Mouse (Mus musculus): ENCODE results near the gene Cd164. TPM values are rescaled to one million over a fixed set of nuclear protein-coding genes. Genes with fewer than 3 reads are reported as not detected.
"Not testable (repeated sequence)": the region's sequence is repeated elsewhere in the genome, so short reads cannot be mapped to it uniquely, and the experiment has no call there.

Gene Cd164
- total and polyA plus RNA-seq, 2 experiments from 2014 or later = 76.0 to 138 TPM

DNA sequence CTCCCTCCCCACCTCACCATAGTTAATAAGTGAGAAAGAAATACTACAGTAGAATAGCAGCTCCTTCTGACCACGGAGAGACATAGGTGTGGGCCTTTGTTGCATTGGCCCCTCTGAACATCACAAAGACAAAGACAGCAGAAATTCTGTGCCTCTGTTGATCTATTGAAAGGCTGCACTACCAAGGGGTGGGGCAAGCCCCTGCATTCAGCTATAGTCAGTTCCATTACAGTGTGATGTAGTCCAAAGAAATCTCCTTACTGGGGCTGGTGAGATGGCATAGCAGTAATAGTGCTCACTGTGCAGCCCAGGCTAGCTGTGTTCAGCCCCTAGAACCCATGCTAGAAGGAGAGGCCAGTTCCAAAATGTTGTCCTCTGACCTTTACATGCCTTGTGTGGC, 14.2 kb upstream of the Cd164 start:
- Histone ChIP-seq H3K27me3 (ENCODE audit: control insufficient read depth, insufficient read depth, low read length) (no peaks in the 10 kb centered on the region), H3K4me1 (ENCODE audit: control insufficient read depth, insufficient read depth) (peaks cover 5% of the 10 kb centered on the region; the same call in 1 of the 2 replicates), H3K9me3 (replicated peaks; ENCODE audit: control insufficient read depth, low read length) (no peaks in the 10 kb centered on the region), H3K9ac (replicated peaks; ENCODE audit: low read depth, low read length) (no peak overlapping the region), H3K4me2 (ENCODE audit: low read depth, low read length) (no peak overlapping the region), H3K36me3 (replicated peaks; ENCODE audit: control insufficient read depth, insufficient read depth, low read length) (no peaks in the 10 kb centered on the region), H3K4me3 (ENCODE audit: low read depth, low read length) (no peak overlapping the region), H3K27ac (ENCODE audit: low read depth) (no peak overlapping the region)
- ATAC-seq (ENCODE audit: insufficient read depth, low read depth) (no peak), DNase-seq (ENCODE audit: low spot score) (no peak)
- TF ChIP-seq CTCF (IDR thresholded peaks at IDR 0.05; ENCODE audit: low read depth) (no peak), EP300 (IDR thresholded peaks at IDR 0.05; ENCODE audit: low read depth) (no peak)
- WGBS = 100% methylated on average over 1 of the region's 1 CpGs

DNA sequence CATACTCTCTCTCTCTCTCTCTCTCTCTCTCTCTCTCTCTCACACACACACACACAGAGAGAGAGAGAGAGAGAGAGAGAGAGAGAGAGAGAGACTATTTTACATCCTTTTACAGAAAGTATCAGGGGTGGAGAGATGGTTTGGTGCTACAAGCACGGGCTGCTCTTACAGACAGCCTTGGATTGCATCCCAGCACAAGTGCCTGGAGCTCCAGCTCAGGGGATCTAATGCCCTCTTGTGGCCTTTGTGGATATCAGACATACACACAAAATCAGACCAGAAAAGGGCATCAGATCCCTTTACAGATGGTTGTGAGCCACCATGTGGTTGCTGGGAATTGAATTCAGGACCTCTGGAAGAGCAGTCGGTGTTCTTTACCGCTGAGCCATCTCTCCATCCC, 13.8 kb upstream of the Cd164 start:
- 0% methylated on average over 3 of the region's 3 CpGs for WGBS
- TF ChIP-seq CTCF (IDR thresholded peaks at IDR 0.05; ENCODE audit: low read depth) = peak; percentile 89
- H3K27me3 ChIP-seq (ENCODE audit: control insufficient read depth, insufficient read depth, low read length); H3K4me2 ChIP-seq (ENCODE audit: low read depth, low read length); H3K9me3 ChIP-seq (replicated peaks; ENCODE audit: control insufficient read depth, low read length); H3K36me3 ChIP-seq (replicated peaks; ENCODE audit: control insufficient read depth, insufficient read depth, low read length); H3K4me3 ChIP-seq (ENCODE audit: low read depth, low read length); H3K9ac ChIP-seq (replicated peaks; ENCODE audit: low read depth, low read length); H3K27ac ChIP-seq (ENCODE audit: low read depth); H3K4me1 ChIP-seq (ENCODE audit: control insufficient read depth, insufficient read depth): not testable (repeated sequence)
- ATAC-seq (ENCODE audit: insufficient read depth, low read depth) = peak; percentile 57; the same call in 1 of the 2 replicates
- DNase-seq (ENCODE audit: low spot score) = peak; percentile 87

DNA sequence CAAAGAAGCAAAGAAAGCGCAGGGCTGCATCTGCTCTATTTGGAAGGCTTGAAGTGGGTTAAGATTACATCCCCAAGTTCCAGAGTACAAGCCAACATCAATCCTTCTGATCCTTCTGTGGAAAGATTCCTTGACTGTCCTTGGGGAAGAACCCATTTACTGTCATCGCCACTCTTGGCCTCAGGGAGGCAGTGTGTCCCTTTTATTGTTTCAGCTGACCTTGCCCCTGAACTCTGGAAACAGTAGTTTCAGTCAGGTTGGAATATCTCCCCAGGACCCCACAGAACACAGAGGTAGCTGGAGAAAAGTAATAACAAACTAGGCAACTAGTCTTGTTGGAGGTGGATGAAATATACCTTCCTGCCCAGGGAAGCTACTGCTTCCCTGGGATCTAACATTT, 10.1 kb upstream of the Cd164 start:
- Histone ChIP-seq H3K4me1 (ENCODE audit: control insufficient read depth, insufficient read depth) (peaks cover 4% of the 10 kb centered on the region), H3K36me3 (replicated peaks; ENCODE audit: control insufficient read depth, insufficient read depth, low read length) (no peaks in the 10 kb centered on the region), H3K27me3 (ENCODE audit: control insufficient read depth, insufficient read depth, low read length) (no peaks in the 10 kb centered on the region), H3K4me2 (ENCODE audit: low read depth, low read length) (no peak overlapping the region), H3K9me3 (replicated peaks; ENCODE audit: control insufficient read depth, low read length) (no peaks in the 10 kb centered on the region), H3K4me3 (ENCODE audit: low read depth, low read length) (no peak overlapping the region), H3K9ac (replicated peaks; ENCODE audit: low read depth, low read length) (no peak overlapping the region), H3K27ac (ENCODE audit: low read depth) (no peak overlapping the region)
- 38% methylated on average over 2 of the region's 2 CpGs for WGBS
- ATAC-seq (ENCODE audit: insufficient read depth, low read depth) (no peak), DNase-seq (ENCODE audit: low spot score) (no peak)
- TF ChIP-seq EP300 (IDR thresholded peaks at IDR 0.05; ENCODE audit: low read depth) (no peak), CTCF (IDR thresholded peaks at IDR 0.05; ENCODE audit: low read depth) (peak; percentile 60)

DNA sequence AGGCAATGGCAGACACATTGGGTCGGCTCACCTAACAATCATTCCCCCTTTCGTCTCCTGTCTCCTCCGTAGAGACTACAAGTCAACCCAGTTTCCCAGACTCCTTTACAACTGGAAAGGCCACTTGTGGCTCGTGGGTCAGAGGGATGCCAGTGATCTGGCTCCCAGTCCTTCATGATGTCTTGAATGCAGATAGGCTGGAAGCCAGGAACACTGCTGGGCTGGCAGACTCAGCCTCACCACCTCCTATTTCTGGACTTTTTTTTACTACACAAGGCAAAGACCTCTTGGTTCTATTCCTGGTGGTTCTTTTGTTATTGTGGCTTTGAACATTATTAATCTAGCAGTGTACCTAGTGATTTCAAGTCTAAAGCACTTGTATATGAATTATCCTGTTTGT, 4.9 kb upstream of the Cd164 start:
- Histone ChIP-seq H3K9me3 (replicated peaks; ENCODE audit: control insufficient read depth, low read length) (no peaks in the 10 kb centered on the region), H3K9ac (replicated peaks; ENCODE audit: low read depth, low read length) (no peak overlapping the region), H3K4me2 (ENCODE audit: low read depth, low read length) (no peak overlapping the region), H3K4me3 (ENCODE audit: low read depth, low read length) (no peak overlapping the region), H3K27ac (ENCODE audit: low read depth) (peak overlapping the region; percentile 25; the same call in 1 of the 2 replicates), H3K4me1 (ENCODE audit: control insufficient read depth, insufficient read depth) (peaks cover 18% of the 10 kb centered on the region), H3K27me3 (ENCODE audit: control insufficient read depth, insufficient read depth, low read length) (no peaks in the 10 kb centered on the region), H3K36me3 (replicated peaks; ENCODE audit: control insufficient read depth, insufficient read depth, low read length) (no peaks in the 10 kb centered on the region)
- ATAC-seq (ENCODE audit: insufficient read depth, low read depth) (no peak), DNase-seq (ENCODE audit: low spot score) (no peak)
- WGBS = 39% methylated on average over 4 of the region's 4 CpGs
- TF ChIP-seq EP300 (IDR thresholded peaks at IDR 0.05; ENCODE audit: low read depth) = no peak
- TF ChIP-seq CTCF (IDR thresholded peaks at IDR 0.05; ENCODE audit: low read depth) = no peak

DNA sequence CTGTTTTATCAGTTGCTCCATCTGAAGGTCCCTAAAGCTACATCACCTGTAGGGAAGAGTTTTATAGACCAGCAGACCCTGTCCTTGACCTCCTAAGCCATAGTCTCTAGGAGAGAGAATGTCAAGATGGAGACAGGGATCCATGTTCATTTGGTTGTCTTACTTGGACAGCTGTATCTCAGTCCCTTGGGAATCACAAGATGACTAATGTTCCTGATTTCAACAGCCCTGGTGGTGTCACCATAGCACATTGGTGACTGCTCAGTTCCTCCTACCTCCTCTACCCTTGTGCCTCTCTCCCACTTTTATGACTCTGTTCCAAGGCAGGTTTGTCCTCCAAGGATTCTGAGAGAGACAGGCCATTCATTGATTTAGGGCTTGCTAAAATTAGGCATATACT, 4.3 kb upstream of the Cd164 start:
- DNase-seq (ENCODE audit: low spot score) (no peak), ATAC-seq (ENCODE audit: insufficient read depth, low read depth) (no peak)
- Histone ChIP-seq H3K4me2 (ENCODE audit: low read depth, low read length) (no peak overlapping the region), H3K9me3 (replicated peaks; ENCODE audit: control insufficient read depth, low read length) (no peaks in the 10 kb centered on the region), H3K27me3 (ENCODE audit: control insufficient read depth, insufficient read depth, low read length) (no peaks in the 10 kb centered on the region), H3K9ac (replicated peaks; ENCODE audit: low read depth, low read length) (no peak overlapping the region), H3K4me3 (ENCODE audit: low read depth, low read length) (no peak overlapping the region), H3K4me1 (ENCODE audit: control insufficient read depth, insufficient read depth) (peaks cover 18% of the 10 kb centered on the region), H3K27ac (ENCODE audit: low read depth) (peak overlapping the region; percentile 25; the same call in 1 of the 2 replicates), H3K36me3 (replicated peaks; ENCODE audit: control insufficient read depth, insufficient read depth, low read length) (no peaks in the 10 kb centered on the region)
- TF ChIP-seq EP300 (IDR thresholded peaks at IDR 0.05; ENCODE audit: low read depth) (no peak), CTCF (IDR thresholded peaks at IDR 0.05; ENCODE audit: low read depth) (no peak)

DNA sequence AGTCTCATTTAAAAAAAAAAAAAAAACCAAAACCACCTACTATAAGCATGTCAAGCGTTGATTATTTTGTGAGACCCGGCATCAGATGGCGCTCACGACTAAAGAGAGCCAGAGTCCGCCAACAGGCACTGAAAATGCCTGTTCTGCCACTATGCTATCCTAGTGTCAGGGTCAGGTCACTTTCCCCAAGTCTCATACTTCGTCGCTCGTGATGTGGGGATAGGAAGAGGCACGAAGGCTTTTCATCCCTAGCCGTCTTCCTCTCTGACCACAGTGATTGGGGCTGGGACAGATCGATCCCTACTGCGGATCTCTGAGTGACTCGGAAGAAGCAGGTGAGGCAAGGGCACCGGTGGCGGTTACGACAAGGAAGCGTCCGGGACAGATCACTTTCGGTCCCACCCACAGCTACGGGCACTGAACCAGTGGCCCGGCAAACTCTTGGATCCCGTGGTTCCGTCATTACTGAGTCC, 670 bp upstream of the Cd164 start:
- H3K9me3 ChIP-seq (replicated peaks; ENCODE audit: control insufficient read depth, low read length) = no peaks in the 10 kb centered on the region
- peak overlapping the region; percentile 76 for H3K4me2 ChIP-seq (ENCODE audit: low read depth, low read length)
- under 1% methylated on average over 23 of the region's 23 CpGs for WGBS
- peak overlapping the region; percentile 92 for H3K4me3 ChIP-seq (ENCODE audit: low read depth, low read length)
- H3K9ac ChIP-seq (replicated peaks; ENCODE audit: low read depth, low read length) = peak overlapping the region; percentile 93
- H3K4me1 ChIP-seq (ENCODE audit: control insufficient read depth, insufficient read depth) = peaks cover 26% of the 10 kb centered on the region
- H3K27ac ChIP-seq (ENCODE audit: low read depth) = peak overlapping the region; percentile 97
- DNase-seq (ENCODE audit: low spot score) (peak; percentile 88), ATAC-seq (ENCODE audit: insufficient read depth, low read depth) (peak; percentile 56)
- TF ChIP-seq CTCF (IDR thresholded peaks at IDR 0.05; ENCODE audit: low read depth) (peak; percentile 71), EP300 (IDR thresholded peaks at IDR 0.05; ENCODE audit: low read depth) (no peak)
- H3K27me3 ChIP-seq (ENCODE audit: control insufficient read depth, insufficient read depth, low read length) = no peaks in the 10 kb centered on the region
- H3K36me3 ChIP-seq (replicated peaks; ENCODE audit: control insufficient read depth, insufficient read depth, low read length) = no peaks in the 10 kb centered on the region

Measured in heart, postnatal 0 days (tissue).